Mouse (Mus musculus) left cerebral cortex, postnatal 10 days (tissue): ENCODE results near the gene Slc7a6. TPM values are rescaled to one million over a fixed set of nuclear protein-coding genes. Genes with fewer than 3 reads are reported as not detected.
A peak's percentile ranks its signal among the peaks of the same experiment; 100 is the strongest.

Source experiments
- DNase-seq, 2 experiments: peaks; one replicate each; pipeline ENCODE4 v3.0.0; 2021 to 2022; ENCODE audit warnings: low spot score in 2 of 2, mixed read lengths in 1 of 2; ENCODE audit errors: extremely low spot score in 1 of 2
- intact Hi-C: fragments of 180-260 bp; cut with DNase I; formaldehyde crosslinking; loops from one replicate; pipeline ENCODE4 v1.15.1; 2025
- total RNA-seq, 2 experiments: library from RNA; stranded (reverse); gene quantifications; 2 replicates each; pipeline ENCODE4 v1.2.3; 2021

The Slc7a6 gene
- total RNA-seq, 2 experiments from 2014 or later = 28.5 to 29.2 TPM

GRCm38 (mm10) chr8:106137906-106138477 lies 30.7 kb upstream of the Slc7a6 start:
- peak in 1 of 2 experiments; percentile 62 for DNase-seq
- intact Hi-C loops = no loop called here

- intact Hi-C loops = no loop called here
- DNase-seq = no peak
Observed at GRCm38 (mm10) chr8:106138616-106139015, 30.0 kb upstream of the Slc7a6 start.

- intact Hi-C loops = loop anchor here (5.0 kb wide), 1 partner anchor 57 kb away; no protein-coding TSS in a partner anchor
- DNase-seq = no peak
Observed at GRCm38 (mm10) chr8:106140191-106140590, 28.5 kb upstream of the Slc7a6 start.

GRCm38 (mm10) chr8:106140769-106141168 lies 27.9 kb upstream of the Slc7a6 start:
- DNase-seq = peak; percentile 64 to 69
- intact Hi-C loops = loop anchor here (5.0 kb wide), 1 partner anchor 57 kb away; no protein-coding TSS in a partner anchor

GRCm38 (mm10) chr8:106145331-106145730 lies 23.3 kb upstream of the Slc7a6 start:
- no peak for DNase-seq
- intact Hi-C loops = no loop called here

GRCm38 (mm10) chr8:106146014-106146413 lies 22.6 kb upstream of the Slc7a6 start:
- intact Hi-C loops = no loop called here
- DNase-seq = no peak

GRCm38 (mm10) chr8:106147868-106148565 lies 20.6 kb upstream of the Slc7a6 start:
- no peak for DNase-seq
- intact Hi-C loops = no loop called here

GRCm38 (mm10) chr8:106149025-106149424 lies 19.6 kb upstream of the Slc7a6 start:
- intact Hi-C loops = no loop called here
- DNase-seq = no peak

GRCm38 (mm10) chr8:106149801-106150652 lies 18.6 kb upstream of the Slc7a6 start, which contains the start of gene Pla2g15:
Gene Pla2g15, plus strand, starts transcription at chr8:106150399.
- DNase-seq = peak; percentile 94 to 95
- intact Hi-C loops = no loop called here

GRCm38 (mm10) chr8:106150653-106151000 lies 18.0 kb upstream of the Slc7a6 start:
- intact Hi-C loops = no loop called here
- DNase-seq = no peak

GRCm38 (mm10) chr8:106151041-106151440 lies 17.6 kb upstream of the Slc7a6 start:
- intact Hi-C loops = no loop called here
- no peak for DNase-seq

- no peak for DNase-seq
- intact Hi-C loops = no loop called here
Observed at GRCm38 (mm10) chr8:106152876-106153275, 15.8 kb upstream of the Slc7a6 start.

- no peak for DNase-seq
- intact Hi-C loops = no loop called here
Observed at GRCm38 (mm10) chr8:106157419-106157818, 11.2 kb upstream of the Slc7a6 start.

- DNase-seq = no peak
Observed at GRCm38 (mm10) chr8:106158381-106158780, 10.3 kb upstream of the Slc7a6 start.

GRCm38 (mm10) chr8:106159876-106160275 lies 8.8 kb upstream of the Slc7a6 start:
- intact Hi-C loops = loop anchor here (5.0 kb wide), 1 partner anchor 37 kb away; no protein-coding TSS in a partner anchor
- no peak for DNase-seq

More at GRCm38 (mm10) chr8:106158381-106158780, 10.3 kb upstream of the Slc7a6 start:
- intact Hi-C loops = no loop called here

GRCm38 (mm10) chr8:106163251-106163650 lies 5.4 kb upstream of the Slc7a6 start:
- intact Hi-C loops = loop anchor here (5.0 kb wide), 1 partner anchor 34 kb away; no protein-coding TSS in a partner anchor
- DNase-seq = no peak

GRCm38 (mm10) chr8:106165460-106165859 lies 3.2 kb upstream of the Slc7a6 start:
- intact Hi-C loops = no loop called here
- DNase-seq = peak; percentile 48 to 74

GRCm38 (mm10) chr8:106169017-106169933 lies 618 bp downstream of the Slc7a6 start:
- peak; percentile 43 to 65 for DNase-seq
- intact Hi-C loops = no loop called here
